Mouse (Mus musculus) bone marrow macrophage, adult 2 months (primary cell): ENCODE data around the gene Ciapin1.

Experiments
- CTCF ChIP-seq: IDR thresholded peaks from 2 replicates; pipeline ENCODE4 v1.5.1; 2012; ENCODE audit warnings: low read depth, mild to moderate bottlenecking, low read length, moderate library complexity
- POLR2A ChIP-seq: IDR thresholded peaks from 2 replicates; pipeline ENCODE4 v1.6.1; 2012; ENCODE audit warnings: mild to moderate bottlenecking, low read depth, low read length, borderline replicate concordance

DNA sequence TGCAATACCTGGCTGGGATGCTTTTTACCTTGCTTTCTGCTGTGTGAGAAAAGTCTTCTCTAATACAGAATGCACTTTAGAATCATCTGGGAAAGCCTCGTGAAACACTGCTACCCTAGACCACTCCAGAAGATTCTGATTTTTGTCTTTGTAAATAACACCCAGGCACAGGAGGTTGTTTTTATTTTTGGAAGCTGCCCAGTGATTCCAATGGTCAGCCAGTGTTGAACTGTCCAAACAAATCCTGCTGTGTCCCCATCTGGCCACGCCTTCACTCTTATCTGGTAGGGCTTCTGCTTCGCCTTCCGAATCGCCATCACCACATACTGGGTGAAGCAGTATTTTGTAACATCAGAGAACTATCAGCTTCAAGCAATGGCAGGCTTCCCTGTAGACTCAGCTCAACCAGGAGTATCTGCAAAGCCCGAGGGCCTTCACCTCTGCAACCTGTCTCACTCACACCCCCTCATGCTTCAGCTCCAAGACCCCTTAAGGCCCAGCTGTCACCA, 18.4 kb downstream of the Ciapin1 start:
- no peak for TF ChIP-seq POLR2A
- no peak for TF ChIP-seq CTCF
